Mouse (Mus musculus) MN1 (cell line): ENCODE results near the gene Hivep2.

Experiments used
- DNase-seq: peaks from one replicate; pipeline ENCODE4 v3.0.0-alpha.2; 2016; ENCODE audit warnings: low spot score

The Hivep2 gene

DNA sequence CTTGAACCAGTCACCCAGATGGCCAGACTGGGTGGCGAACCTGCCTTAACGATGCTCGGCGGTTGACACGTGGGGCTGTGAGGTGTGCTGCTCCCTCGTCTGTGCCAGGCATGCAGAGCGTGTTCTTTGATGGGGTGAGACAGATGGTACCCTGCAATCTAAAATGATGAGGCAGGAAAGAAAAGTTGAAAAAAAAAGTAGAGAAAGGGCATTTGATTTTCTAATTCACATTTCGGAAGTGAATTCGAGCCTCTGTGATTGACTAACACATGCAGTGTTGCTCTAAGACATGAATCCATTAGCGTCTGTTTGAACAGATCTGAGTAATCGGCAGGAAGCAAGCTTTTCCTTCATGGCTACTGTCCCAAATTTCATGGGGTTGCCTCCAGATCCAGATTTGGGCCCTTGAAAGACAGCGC, 119.4 kb downstream of the Hivep2 start:
- DNase-seq = peak; percentile 45

DNA sequence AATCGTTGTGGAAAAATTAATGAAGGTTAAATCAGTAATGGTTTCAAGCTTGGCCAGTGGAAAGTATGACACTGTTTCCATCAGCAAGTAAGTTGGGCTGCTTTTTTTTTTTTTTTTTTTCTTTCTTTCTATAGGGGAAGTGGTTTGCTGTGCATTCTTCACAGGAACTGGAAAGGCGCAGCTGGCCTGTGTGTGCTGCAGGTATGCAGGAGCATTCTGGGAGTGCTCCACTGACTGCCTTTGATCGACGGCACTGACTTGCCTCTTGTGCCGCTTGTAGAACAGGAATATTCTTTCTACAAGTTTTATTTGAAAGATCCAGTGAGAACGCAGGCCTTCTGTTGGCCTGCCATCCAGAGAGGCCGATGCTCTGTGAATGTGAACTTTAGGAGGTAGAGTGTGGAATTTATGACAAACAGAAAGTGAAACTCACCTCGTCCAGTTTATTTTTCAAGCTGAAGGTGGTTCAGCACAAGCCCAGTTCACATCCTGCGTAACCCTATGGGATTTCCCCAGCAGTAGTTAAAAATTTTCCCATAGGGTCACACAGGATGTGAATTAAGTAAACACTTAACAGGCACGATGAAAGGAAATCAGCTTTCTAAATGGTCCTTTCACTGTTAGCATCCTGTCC, 120.1 kb downstream of the Hivep2 start:
- peak; percentile 39 for DNase-seq

DNA sequence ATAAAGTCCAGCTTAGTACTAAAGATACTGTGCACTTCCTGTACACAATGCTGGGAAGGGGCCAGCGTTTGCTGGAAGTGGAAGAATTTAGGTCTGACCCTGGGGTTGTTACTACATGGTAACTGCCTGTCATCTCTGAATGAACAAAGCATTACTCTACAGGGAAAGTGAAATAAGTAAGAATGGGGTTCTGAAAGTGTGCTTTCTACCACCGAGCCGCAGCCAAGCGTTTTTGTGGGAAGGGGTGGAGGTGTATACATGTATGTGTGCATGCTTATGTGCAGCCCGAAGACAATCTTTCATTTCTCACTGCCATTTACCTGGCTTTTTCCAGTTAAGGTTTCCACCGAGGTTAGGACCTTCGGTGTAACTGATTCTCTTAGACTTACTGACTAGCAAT, 121.4 kb downstream of the Hivep2 start:
- DNase-seq = no peak

DNA sequence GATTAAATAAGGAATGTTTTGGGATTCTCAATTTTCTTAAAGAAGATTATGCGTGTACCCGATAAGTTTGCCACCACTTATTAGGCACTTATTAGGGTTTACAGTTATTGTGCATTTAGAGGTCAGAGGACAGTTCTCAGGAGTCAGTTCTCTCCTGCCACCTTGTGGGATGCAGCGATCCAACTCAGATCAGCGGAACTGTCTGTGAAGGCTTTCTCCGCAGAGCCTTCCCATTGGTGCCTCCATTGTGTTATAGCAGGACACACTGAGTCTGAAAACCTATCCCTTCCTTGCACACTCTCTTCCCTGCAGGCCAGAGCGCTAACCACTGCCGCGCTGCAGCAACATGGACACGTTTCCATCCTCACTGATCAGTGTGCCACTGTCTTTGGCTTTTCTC, 123.6 kb downstream of the Hivep2 start:
- DNase-seq = no peak

- DNase-seq = no peak
Measured at GRCm38 (mm10) chr10:14094033-14094432, 128.2 kb downstream of the Hivep2 start.

GRCm38 (mm10) chr10:14096045-14096444, 130.2 kb downstream of the Hivep2 start:
- DNase-seq = no peak

- no peak for DNase-seq
Measured at GRCm38 (mm10) chr10:14099182-14099581, 133.3 kb downstream of the Hivep2 start.

GRCm38 (mm10) chr10:14100041-14100440, 134.2 kb downstream of the Hivep2 start:
- DNase-seq = no peak

- no peak for DNase-seq
Measured at GRCm38 (mm10) chr10:14100847-14101246, 135.0 kb downstream of the Hivep2 start.

- DNase-seq = no peak
Measured at GRCm38 (mm10) chr10:14101966-14102365, 136.1 kb downstream of the Hivep2 start.

DNA sequence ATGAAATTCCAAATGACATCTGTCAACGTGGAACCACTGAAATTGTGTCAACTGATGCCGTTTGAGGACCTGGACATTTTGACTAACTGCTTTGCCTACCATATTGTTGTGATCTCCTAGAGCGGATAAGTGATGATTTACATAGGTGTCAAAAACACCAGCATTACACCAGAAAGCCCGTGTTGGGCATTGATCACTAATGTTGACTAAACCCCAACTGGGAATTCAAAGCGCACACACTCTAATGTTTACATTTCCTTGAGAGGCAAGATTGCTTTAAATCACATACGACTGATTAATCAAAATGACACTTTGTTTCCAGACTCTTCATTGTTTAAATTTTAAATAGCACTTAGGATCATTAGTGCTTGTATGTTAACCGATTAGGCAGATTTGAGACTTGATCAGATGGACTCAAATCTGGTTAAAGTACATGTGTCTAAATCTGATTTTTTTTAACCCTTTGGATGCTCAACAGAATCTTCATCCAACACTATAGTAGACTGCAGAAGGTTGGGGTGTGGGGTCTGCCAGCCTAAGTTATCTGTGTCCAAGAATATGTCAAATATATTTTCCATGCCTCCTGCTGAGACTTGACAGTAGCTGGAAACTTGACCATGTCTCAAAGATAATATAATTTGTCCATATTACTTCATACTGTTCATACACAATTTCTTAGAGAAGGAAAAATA, 142.3 kb downstream of the Hivep2 start:
- peak; percentile 90 for DNase-seq

DNA sequence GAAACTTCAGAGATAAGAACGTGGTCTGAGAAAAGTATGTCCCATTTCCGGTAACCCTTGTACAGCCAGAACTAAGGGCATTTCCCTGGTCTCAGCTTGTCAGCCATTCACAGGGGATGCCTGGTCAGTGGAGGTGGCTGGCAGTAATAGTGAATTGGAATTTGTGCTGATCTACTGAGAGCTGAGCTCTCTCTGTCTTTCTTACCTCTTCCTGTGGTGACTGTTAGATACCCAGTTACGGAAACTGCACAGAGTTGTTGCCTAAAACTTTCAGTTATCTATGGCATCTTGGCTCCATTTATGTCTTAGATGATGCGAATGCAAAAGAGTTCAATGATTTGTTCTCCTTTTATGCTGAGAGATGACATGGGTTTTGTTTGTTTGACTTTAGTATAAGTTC, 150.0 kb downstream of the Hivep2 start:
- DNase-seq = no peak

- no peak for DNase-seq
Measured at GRCm38 (mm10) chr10:14116978-14117377, 151.1 kb downstream of the Hivep2 start.

GRCm38 (mm10) chr10:14119201-14119600, 153.3 kb downstream of the Hivep2 start:
- no peak for DNase-seq

DNA sequence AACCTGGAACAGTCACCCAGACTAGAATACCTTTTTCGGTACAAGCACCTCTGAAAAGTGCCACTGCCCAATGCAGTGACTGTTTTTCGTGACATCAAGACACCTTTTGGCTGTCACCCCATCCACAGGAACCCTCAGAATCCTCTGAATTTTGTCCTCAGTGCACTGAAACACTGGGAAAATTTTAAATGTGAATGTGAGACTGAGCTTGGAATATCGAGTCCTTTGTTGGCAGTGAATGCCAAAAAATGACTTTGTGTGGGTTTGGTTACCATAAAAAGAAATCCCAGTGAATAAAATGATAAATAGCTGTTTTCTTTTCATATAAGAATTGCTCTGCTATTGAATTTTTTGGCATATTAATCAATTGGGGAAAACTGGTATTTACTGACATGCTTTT, 154.6 kb downstream of the Hivep2 start:
- DNase-seq = no peak

GRCm38 (mm10) chr10:14127826-14128225, 162.0 kb downstream of the Hivep2 start:
- no peak for DNase-seq

GRCm38 (mm10) chr10:14130270-14130669, 164.4 kb downstream of the Hivep2 start:
- DNase-seq = no peak

DNA sequence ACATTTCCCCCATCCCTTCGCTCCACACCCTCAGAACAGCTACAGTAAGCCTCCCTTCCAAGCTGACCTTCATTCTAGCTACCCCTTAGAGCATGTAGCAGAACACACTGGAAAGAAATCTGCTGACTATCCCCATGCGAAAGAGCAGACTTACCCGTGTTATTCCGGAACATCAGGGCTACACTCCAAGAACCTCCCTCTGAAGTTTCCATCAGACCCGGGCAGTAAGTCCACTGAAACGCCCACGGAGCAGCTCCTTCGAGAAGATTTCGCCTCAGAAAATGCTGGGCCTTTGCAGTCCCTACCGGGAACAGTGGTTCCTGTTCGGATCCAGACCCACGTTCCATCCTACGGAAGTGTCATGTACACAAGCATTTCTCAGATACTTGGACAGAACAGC, 165.4 kb downstream of the Hivep2 start:
- no peak for DNase-seq

- DNase-seq = no peak
Measured at GRCm38 (mm10) chr10:14132061-14132460, 166.2 kb downstream of the Hivep2 start.

GRCm38 (mm10) chr10:14132937-14133336, 167.1 kb downstream of the Hivep2 start:
- no peak for DNase-seq

DNA sequence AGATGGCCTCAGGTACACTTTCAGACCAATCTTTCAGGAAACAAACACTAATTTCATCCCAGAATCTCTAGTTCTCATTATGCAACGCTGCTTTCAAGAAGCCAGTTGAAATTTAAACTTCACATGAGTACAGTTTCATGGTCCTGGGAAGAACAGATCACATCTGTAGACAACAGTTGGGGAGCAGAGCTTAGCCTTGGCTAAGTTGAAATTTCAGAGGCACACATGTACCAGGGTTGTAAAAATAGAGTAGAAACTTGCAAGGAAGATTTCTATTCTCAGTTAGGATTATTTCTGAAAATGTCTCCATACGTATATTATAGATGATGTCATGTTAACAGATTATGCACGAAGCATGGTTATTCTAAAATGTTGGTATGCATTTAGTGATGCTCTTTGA, 172.8 kb downstream of the Hivep2 start:
- DNase-seq = no peak

- DNase-seq = no peak
Measured at GRCm38 (mm10) chr10:14144840-14145239, 179.0 kb downstream of the Hivep2 start.

DNA sequence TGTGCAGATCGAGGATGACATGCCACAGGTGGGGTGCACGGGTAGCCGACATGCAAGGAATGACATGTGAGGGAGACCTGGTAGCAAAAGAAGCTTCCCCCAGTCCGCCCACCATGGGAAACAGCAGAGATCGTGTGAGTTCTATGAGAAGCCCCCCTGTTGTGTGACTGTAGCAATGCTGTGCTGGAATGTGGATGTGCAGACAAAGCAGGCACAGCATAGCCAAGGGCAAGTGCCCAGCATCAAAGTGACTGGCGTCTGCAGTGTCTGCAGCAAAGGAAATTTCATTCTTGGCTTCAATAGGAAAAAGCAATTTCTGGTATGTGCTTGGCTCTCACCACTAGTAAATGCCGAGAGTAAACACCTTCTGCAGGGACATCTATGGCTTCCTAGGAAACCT, 199.0 kb downstream of the Hivep2 start:
- DNase-seq = no peak
